Mouse (Mus musculus): ENCODE measurements around the gene Dlec1. TPM values are rescaled to one million over a fixed set of nuclear protein-coding genes. Genes with fewer than 3 reads are reported as not detected.

Gene Dlec1
- polyA plus RNA-seq, 1 experiment from 2014 or later: 1.1 TPM

- no peak for ATAC-seq (ENCODE audit: low read depth)
- H3K27ac ChIP-seq (ENCODE audit: low read depth, low read length): no peak overlapping the region
- no peaks in the 10 kb centered on the region for H3K9me3 ChIP-seq (ENCODE audit: control insufficient read depth, low read length)
- H3K4me3 ChIP-seq (ENCODE audit: low read depth, low read length): no peak overlapping the region
- H3K27me3 ChIP-seq (ENCODE audit: control insufficient read depth, insufficient read depth, low read length): 0 out of 2 replicates have a peak, but pooled peaks cover 2% of the 10 kb centered on the region
- no peak overlapping the region for H3K9ac ChIP-seq (replicated peaks; ENCODE audit: low read depth, low read length)
- H3K4me2 ChIP-seq (ENCODE audit: low read depth, low read length): no peak overlapping the region
- peaks cover 12% of the 10 kb centered on the region for H3K4me1 ChIP-seq (ENCODE audit: control insufficient read depth, insufficient read depth, low read length)
- no peaks in the 10 kb centered on the region for H3K36me3 ChIP-seq (ENCODE audit: control insufficient read depth, insufficient read depth, low read length)
- 64% methylated on average over 13 of the region's 13 CpGs for WGBS
Observed at GRCm38 (mm10) chr9:119094462-119095109, 7.7 kb upstream of the Dlec1 start.

GRCm38 (mm10) chr9:119100177-119100898 lies 1.9 kb upstream of the Dlec1 start:
- no peak overlapping the region for H3K27ac ChIP-seq (ENCODE audit: low read depth, low read length)
- H3K9me3 ChIP-seq (ENCODE audit: control insufficient read depth, low read length): no peaks in the 10 kb centered on the region

GRCm38 (mm10) chr9:119102783-119103113 lies 470 bp downstream of the Dlec1 start:
- no peak; the same call in 1 of the 2 replicates for ATAC-seq (ENCODE audit: low read depth)
- H3K9me3 ChIP-seq (ENCODE audit: control insufficient read depth, low read length): no peaks in the 10 kb centered on the region
- H3K4me1 ChIP-seq (ENCODE audit: control insufficient read depth, insufficient read depth, low read length): 0 out of 2 replicates have a peak, but pooled peaks cover 3% of the 10 kb centered on the region
- peak overlapping the region; percentile 49 for H3K4me3 ChIP-seq (ENCODE audit: low read depth, low read length)
- H3K9ac ChIP-seq (replicated peaks; ENCODE audit: low read depth, low read length): no peak overlapping the region; the same call in 1 of the 2 replicates
- H3K36me3 ChIP-seq (ENCODE audit: control insufficient read depth, insufficient read depth, low read length): no peaks in the 10 kb centered on the region
- WGBS: 4% methylated on average over 19 of the region's 19 CpGs
- H3K4me2 ChIP-seq (ENCODE audit: low read depth, low read length): peak overlapping the region; percentile 70
- H3K27me3 ChIP-seq (ENCODE audit: control insufficient read depth, insufficient read depth, low read length): no peaks in the 10 kb centered on the region
- H3K27ac ChIP-seq (ENCODE audit: low read depth, low read length): no peak overlapping the region

More at GRCm38 (mm10) chr9:119100177-119100898, 1.9 kb upstream of the Dlec1 start:
- Histone ChIP-seq H3K4me1 (ENCODE audit: control insufficient read depth, insufficient read depth, low read length) (0 out of 2 replicates have a peak, but pooled peaks cover 3% of the 10 kb centered on the region), H3K9ac (replicated peaks; ENCODE audit: low read depth, low read length) (no peak overlapping the region), H3K36me3 (ENCODE audit: control insufficient read depth, insufficient read depth, low read length) (no peaks in the 10 kb centered on the region), H3K4me3 (ENCODE audit: low read depth, low read length) (no peak overlapping the region), H3K4me2 (ENCODE audit: low read depth, low read length) (no peak overlapping the region), H3K27me3 (ENCODE audit: control insufficient read depth, insufficient read depth, low read length) (no peaks in the 10 kb centered on the region)
- 19% methylated on average over 15 of the region's 15 CpGs for WGBS
- ATAC-seq (ENCODE audit: low read depth): no peak

- Histone ChIP-seq H3K4me3 (ENCODE audit: low read depth, low read length) (no peak overlapping the region), H3K9ac (replicated peaks; ENCODE audit: low read depth, low read length) (no peak overlapping the region), H3K36me3 (ENCODE audit: control insufficient read depth, insufficient read depth, low read length) (no peaks in the 10 kb centered on the region), H3K27me3 (ENCODE audit: control insufficient read depth, insufficient read depth, low read length) (no peaks in the 10 kb centered on the region), H3K9me3 (ENCODE audit: control insufficient read depth, low read length) (no peaks in the 10 kb centered on the region), H3K4me1 (ENCODE audit: control insufficient read depth, insufficient read depth, low read length) (no peaks in the 10 kb centered on the region), H3K4me2 (ENCODE audit: low read depth, low read length) (no peak overlapping the region), H3K27ac (ENCODE audit: low read depth, low read length) (no peak overlapping the region)
- no peak for ATAC-seq (ENCODE audit: low read depth)
- 83% methylated on average over 4 of the region's 4 CpGs for WGBS
Observed at GRCm38 (mm10) chr9:119107566-119107965, 5.3 kb downstream of the Dlec1 start.

GRCm38 (mm10) chr9:119109685-119110353 lies 7.5 kb downstream of the Dlec1 start:
- no peaks in the 10 kb centered on the region for H3K36me3 ChIP-seq (ENCODE audit: control insufficient read depth, insufficient read depth, low read length)
- H3K4me1 ChIP-seq (ENCODE audit: control insufficient read depth, insufficient read depth, low read length): no peaks in the 10 kb centered on the region
- H3K9me3 ChIP-seq (ENCODE audit: control insufficient read depth, low read length): no peaks in the 10 kb centered on the region
- no peak overlapping the region for H3K4me2 ChIP-seq (ENCODE audit: low read depth, low read length)
- no peak for ATAC-seq (ENCODE audit: low read depth)
- H3K27me3 ChIP-seq (ENCODE audit: control insufficient read depth, insufficient read depth, low read length): no peaks in the 10 kb centered on the region
- H3K9ac ChIP-seq (replicated peaks; ENCODE audit: low read depth, low read length): no peak overlapping the region
- H3K27ac ChIP-seq (ENCODE audit: low read depth, low read length): no peak overlapping the region
- H3K4me3 ChIP-seq (ENCODE audit: low read depth, low read length): no peak overlapping the region
- 64% methylated on average over 12 of the region's 12 CpGs for WGBS

GRCm38 (mm10) chr9:119110640-119111039 lies 8.4 kb downstream of the Dlec1 start:
- Histone ChIP-seq H3K9ac (replicated peaks; ENCODE audit: low read depth, low read length) (no peak overlapping the region), H3K4me2 (ENCODE audit: low read depth, low read length) (no peak overlapping the region), H3K4me3 (ENCODE audit: low read depth, low read length) (no peak overlapping the region), H3K27me3 (ENCODE audit: control insufficient read depth, insufficient read depth, low read length) (no peaks in the 10 kb centered on the region), H3K4me1 (ENCODE audit: control insufficient read depth, insufficient read depth, low read length) (no peaks in the 10 kb centered on the region), H3K27ac (ENCODE audit: low read depth, low read length) (no peak overlapping the region), H3K36me3 (ENCODE audit: control insufficient read depth, insufficient read depth, low read length) (no peaks in the 10 kb centered on the region), H3K9me3 (ENCODE audit: control insufficient read depth, low read length) (no peaks in the 10 kb centered on the region)
- no peak for ATAC-seq (ENCODE audit: low read depth)
- 58% methylated on average over 3 of the region's 3 CpGs for WGBS

- ATAC-seq (ENCODE audit: low read depth): no peak
- H3K9me3 ChIP-seq (ENCODE audit: control insufficient read depth, low read length): no peaks in the 10 kb centered on the region
- no peaks in the 10 kb centered on the region for H3K4me1 ChIP-seq (ENCODE audit: control insufficient read depth, insufficient read depth, low read length)
- WGBS: 87% methylated on average over 17 of the region's 17 CpGs
- H3K36me3 ChIP-seq (ENCODE audit: control insufficient read depth, insufficient read depth, low read length): no peaks in the 10 kb centered on the region
- H3K27me3 ChIP-seq (ENCODE audit: control insufficient read depth, insufficient read depth, low read length): no peaks in the 10 kb centered on the region
- H3K27ac ChIP-seq (ENCODE audit: low read depth, low read length): no peak overlapping the region
- H3K4me3 ChIP-seq (ENCODE audit: low read depth, low read length): no peak overlapping the region
- no peak overlapping the region for H3K4me2 ChIP-seq (ENCODE audit: low read depth, low read length)
- no peak overlapping the region for H3K9ac ChIP-seq (replicated peaks; ENCODE audit: low read depth, low read length)
Observed at GRCm38 (mm10) chr9:119114911-119115310, 12.6 kb downstream of the Dlec1 start.

- Histone ChIP-seq H3K9ac (replicated peaks; ENCODE audit: low read depth, low read length) (no peak overlapping the region), H3K27ac (ENCODE audit: low read depth, low read length) (no peak overlapping the region), H3K36me3 (ENCODE audit: control insufficient read depth, insufficient read depth, low read length) (no peaks in the 10 kb centered on the region), H3K27me3 (ENCODE audit: control insufficient read depth, insufficient read depth, low read length) (no peaks in the 10 kb centered on the region), H3K4me3 (ENCODE audit: low read depth, low read length) (no peak overlapping the region), H3K4me2 (ENCODE audit: low read depth, low read length) (no peak overlapping the region), H3K4me1 (ENCODE audit: control insufficient read depth, insufficient read depth, low read length) (no peaks in the 10 kb centered on the region), H3K9me3 (ENCODE audit: control insufficient read depth, low read length) (no peaks in the 10 kb centered on the region)
- ATAC-seq (ENCODE audit: low read depth): no peak
- 87% methylated on average over 19 of the region's 19 CpGs for WGBS
Observed at GRCm38 (mm10) chr9:119119409-119120167, 17.3 kb downstream of the Dlec1 start.
